In the genomic region with DNA sequence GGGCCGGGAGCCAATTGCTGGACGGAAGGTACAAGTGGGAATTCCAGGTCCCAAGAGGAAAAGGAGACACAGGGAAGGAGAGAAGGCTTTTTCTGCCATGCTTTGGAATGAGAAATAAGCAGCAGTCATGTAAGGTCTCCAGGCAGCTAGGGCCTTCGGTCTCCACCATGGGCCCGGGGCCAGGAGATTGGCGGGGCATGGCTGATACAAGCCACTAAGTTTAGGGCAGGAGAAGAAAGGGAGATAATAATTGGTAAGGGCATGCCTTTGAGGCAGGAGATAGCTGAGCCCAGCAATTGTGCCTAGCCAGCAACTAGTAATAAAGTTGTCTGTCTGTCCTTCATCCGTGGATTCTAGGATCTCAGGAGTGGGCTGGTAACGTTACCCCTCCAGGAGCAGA, we compare ENCODE assay signal across 17 mouse cellular contexts. TPM values are rescaled to one million over a fixed set of nuclear protein-coding genes. Genes with fewer than 3 reads are reported as not detected.
DNase-seq lines count a peak whose midpoint lies in the region; ATAC-seq lines count a peak whose summit lies in the region.
"Had no signal": no experiment of that assay in that cellular context is flagged by ENCODE, and none has a peak within 500 bp of the region (broad histone marks: within the 10 kb centered on the region; RNA-seq: fewer than 3 reads in every experiment).

No protein-coding gene starts in this region.

- peak; percentile 88 for ATAC-seq in megakaryocyte-erythroid progenitor cell, adult 5-6 weeks (replicated peaks; ENCODE audit: low FRiP score, low TSS enrichment, poor library complexity, severe bottlenecking)
- ATAC-seq: forebrain, embryonic 15.5 days; hindbrain, embryonic 16.5 days; intestine, embryonic 15.5 days; Patski had no signal

- intact Hi-C loops in heart, postnatal 10 days (cut with DNase I): no loop called here
- intact Hi-C loops in left cerebral cortex, postnatal 4 days (cut with DNase I): no loop called here
- intact Hi-C loops in left cerebral cortex, postnatal 10 days (cut with DNase I): no loop called here

- peak; percentile 57 for DNase-seq in heart, adult 11 months
- DNase-seq in heart, postnatal 10 days: no peak
- DNase-seq in left cerebral cortex, postnatal 4 days: peak; percentile 33
- DNase-seq in left cerebral cortex, postnatal 10 days (ENCODE audit: extremely low spot score in 1 of 2, low spot score in 2 of 2): no peak
- no peak for DNase-seq in urinary bladder, postnatal 25 days (ENCODE audit: low spot score)
- DNase-seq: adrenal gland, postnatal 14 days; B cell, adult 2 months; cerebellum, adult 11 months; cerebellum, adult 8-10 months; gastrocnemius, postnatal 25 days; kidney, adult 18-20 months had no signal

RNA-seq across cellular contexts. Expression of a gene that starts 30.5 kb away (rescaled TPM):
- total RNA-seq in heart, postnatal 10 days (2021): under 1 TPM; 0.22 to 0.34 TPM
- total RNA-seq in left cerebral cortex, postnatal 4 days (2021): under 1 TPM; 0.18 to 0.40 TPM
- under 1 TPM; 0.49 to 0.56 TPM for total RNA-seq in left cerebral cortex, postnatal 10 days (2021)
- 0.96 and 7.8 TPM in 2 replicates for total RNA-seq in megakaryocyte-erythroid progenitor cell, adult 5-6 weeks (2014; fragmentation: Nextera tagmentation)
- total RNA-seq in megakaryocyte-erythroid progenitor cell, adult 5-6 weeks (2017): 0.15 and 1.2 TPM in 2 replicates
- total RNA-seq: adrenal gland, postnatal 14 days; gastrocnemius, adult 8-10 months had no signal

Comparison
In these comparisons a context has a peak if more than half of its experiments do, and no peak if none do; other contexts are left out.
1. DNase-seq: peak in heart, adult 11 months (single experiment) and left cerebral cortex, postnatal 4 days (single experiment); none in heart, postnatal 10 days (0 of 2), left cerebral cortex, postnatal 10 days (0 of 2) and urinary bladder, postnatal 25 days (single experiment).